In genomic region chrX:143444581-143444980, GRCm38 (mm10) we compare ENCODE assay signal across 8 mouse cellular contexts. TPM values are rescaled to one million over a fixed set of nuclear protein-coding genes. Genes with fewer than 3 reads are reported as not detected.
DNase-seq lines count a peak whose midpoint lies in the region; ATAC-seq and TF ChIP-seq lines count a peak whose summit lies in the region.

No protein-coding gene starts in this region.

- 9% methylated on average over 3 of the region's 3 CpGs for WGBS in embryonic facial prominence, embryonic 11.5 days
- WGBS in liver, postnatal 0 days (ENCODE audit: insufficient replicate concordance) = 11% methylated on average over 3 of the region's 3 CpGs

- no peaks in the 10 kb centered on the region for H3K27me3 ChIP-seq in testis, adult 2 months (ENCODE audit: control insufficient read depth, insufficient read depth, low read length)
- H3K27me3 ChIP-seq in embryonic facial prominence, embryonic 11.5 days (ENCODE audit: control insufficient read depth, insufficient read depth, low read length) = no peaks in the 10 kb centered on the region
- no peaks in the 10 kb centered on the region; the same call in 1 of the 2 replicates for H3K27me3 ChIP-seq in liver, postnatal 0 days (ENCODE audit: insufficient read depth, low read length)

- no peak overlapping the region for H3K27ac ChIP-seq in testis, adult 2 months (ENCODE audit: control insufficient read depth, insufficient read depth, low read depth, low read length)
- H3K27ac ChIP-seq in embryonic facial prominence, embryonic 11.5 days (replicated peaks; ENCODE audit: low read depth, low read length) = no peak overlapping the region
- H3K27ac ChIP-seq in liver, postnatal 0 days (ENCODE audit: low read depth) = no peak overlapping the region

- no peak overlapping the region for H3K9ac ChIP-seq in embryonic facial prominence, embryonic 11.5 days (replicated peaks; ENCODE audit: low read length)
- H3K9ac ChIP-seq in liver, postnatal 0 days (replicated peaks) = no peak overlapping the region

- H3K36me3 ChIP-seq in testis, adult 2 months (ENCODE audit: control insufficient read depth, insufficient read depth, low read length) = no peaks in the 10 kb centered on the region
- no peaks in the 10 kb centered on the region for H3K36me3 ChIP-seq in embryonic facial prominence, embryonic 11.5 days (replicated peaks; ENCODE audit: control insufficient read depth, insufficient read depth, low read depth, low read length)
- no peaks in the 10 kb centered on the region for H3K36me3 ChIP-seq in liver, postnatal 0 days (replicated peaks; ENCODE audit: insufficient read depth, low read length)

- H3K4me3 ChIP-seq in testis, adult 2 months (ENCODE audit: control insufficient read depth, low read depth, low read length) = no peak overlapping the region
- H3K4me3 ChIP-seq in embryonic facial prominence, embryonic 11.5 days (ENCODE audit: low read depth, low read length) = no peak overlapping the region
- no peak overlapping the region for H3K4me3 ChIP-seq in liver, postnatal 0 days (ENCODE audit: low read depth, low read length)

- no peaks in the 10 kb centered on the region for H3K9me3 ChIP-seq in embryonic facial prominence, embryonic 11.5 days (replicated peaks; ENCODE audit: control insufficient read depth, low read length)
- H3K9me3 ChIP-seq in liver, postnatal 0 days (ENCODE audit: low read length) = no peaks in the 10 kb centered on the region

- TF ChIP-seq EP300 in liver, postnatal 0 days (IDR thresholded peaks at IDR 0.05; ENCODE audit: low read depth) = no peak

- peak; percentile 43 for DNase-seq in adrenal gland, postnatal 10 days
- DNase-seq in adrenal gland, adult 8-10 months = no peak
- DNase-seq in testis, postnatal 14 days (ENCODE audit: low spot score) = no peak
- peak; percentile 73 for DNase-seq in embryonic facial prominence, embryonic 11.5 days (ENCODE audit: low spot score)
- peak; percentile 53 for DNase-seq in hindlimb bud, embryonic 11.5 days (ENCODE audit: extremely low spot score, low read depth, low spot score)
- DNase-seq in liver, postnatal 0 days = peak; percentile 26
- DNase-seq in telencephalon, adult 2 months (ENCODE audit: low read depth, low spot score) = peak; percentile 9

- peak; percentile 3; the same call in 1 of the 2 replicates for TF ChIP-seq CTCF in testis, adult 2 months (IDR thresholded peaks at IDR 0.05; ENCODE audit: control insufficient read depth, insufficient read depth, insufficient replicate concordance, low read depth, low read length)
- TF ChIP-seq CTCF in liver, postnatal 0 days (IDR thresholded peaks at IDR 0.05; ENCODE audit: low read depth) = peak; percentile 74

- no peak for TF ChIP-seq POLR2A in testis, adult 2 months (IDR thresholded peaks at IDR 0.05; ENCODE audit: control insufficient read depth, low read depth, low read length)

- H3K4me1 ChIP-seq in testis, adult 2 months (ENCODE audit: control insufficient read depth, insufficient read depth, low read length) = no peaks in the 10 kb centered on the region
- no peaks in the 10 kb centered on the region for H3K4me1 ChIP-seq in embryonic facial prominence, embryonic 11.5 days (ENCODE audit: control insufficient read depth, insufficient read depth, low read length)
- no peaks in the 10 kb centered on the region for H3K4me1 ChIP-seq in liver, postnatal 0 days (ENCODE audit: insufficient read depth)

- no peak for ATAC-seq in embryonic facial prominence, embryonic 11.5 days (replicated peaks; ENCODE audit: insufficient number of reproducible peaks, low FRiP score, low TSS enrichment, low read depth)
- no peak for ATAC-seq in liver, postnatal 0 days

- no peak overlapping the region for H3K4me2 ChIP-seq in embryonic facial prominence, embryonic 11.5 days (ENCODE audit: low read depth, low read length)
- H3K4me2 ChIP-seq in liver, postnatal 0 days (ENCODE audit: low read depth, low read length) = no peak overlapping the region

RNA-seq across cellular contexts. Expression of gene Chrdl1, which starts 50.5 kb away (rescaled TPM):
- total RNA-seq in adrenal gland, postnatal 10 days (2021) = 1 to 10 TPM; 4.4 to 5.3 TPM
- total RNA-seq in adrenal gland, adult 8-10 months (2022) = 1 to 10 TPM; 1.8 to 4.6 (median 2.8) TPM
- polyA plus RNA-seq in testis, adult 2 months (2012; rRNA removed) = 1.7 and 2.9 TPM in 2 replicates
- polyA plus RNA-seq in embryonic facial prominence, embryonic 11.5 days (2014; fragmentation: Nextera tagmentation; extraction: Ambion mirVana) = 7.8 and 8.6 TPM in 2 replicates
- 0.27 and 0.66 TPM in 2 replicates for polyA plus RNA-seq in liver, postnatal 0 days (2015; fragmentation: Nextera tagmentation; extraction: Ambion mirVana)

Comparison
In these comparisons a context has a peak if more than half of its experiments do, and no peak if none do; other contexts are left out.
1. DNase-seq: peak in adrenal gland, postnatal 10 days (single experiment), embryonic facial prominence, embryonic 11.5 days (single experiment), hindlimb bud, embryonic 11.5 days (single experiment), liver, postnatal 0 days (single experiment) and telencephalon, adult 2 months (single experiment); none in adrenal gland, adult 8-10 months (single experiment) and testis, postnatal 14 days (single experiment).